Mouse (Mus musculus) hindbrain, postnatal 0 days (tissue): ENCODE results near the gene Gtf3c1. TPM values are rescaled to one million over a fixed set of nuclear protein-coding genes. Genes with fewer than 3 reads are reported as not detected.

Experiments
- ATAC-seq: fragments of 200-750 bp; cut with Nextera tagmentation; 2 replicates; pipeline ENCODE4 v1.8.0; 2017; ENCODE audit warnings: mild to moderate bottlenecking, moderate TSS enrichment, moderate library complexity
- DNase-seq: peaks from one replicate; pipeline ENCODE4 v3.0.0-alpha.2; 2015; ENCODE audit warnings: low spot score
- H3K27ac ChIP-seq: fragments of 300-500 bp; sonication (generic); 2 replicates; pipeline ENCODE4 v1.5.1; 2014; ENCODE audit warnings: mild to moderate bottlenecking
- H3K27me3 ChIP-seq: fragments of 300-500 bp; sonication (generic); 2 replicates; pipeline ENCODE4 v1.6.1; 2014; ENCODE audit warnings: low read length, mixed read lengths; ENCODE audit not compliant: insufficient read depth
- H3K36me3 ChIP-seq: fragments of 300-500 bp; sonication (generic); 2 replicates; pipeline ENCODE4 v1.6.1; 2014; ENCODE audit warnings: low read length, mixed read lengths; ENCODE audit not compliant: insufficient read depth
- H3K4me1 ChIP-seq: fragments of 300-500 bp; sonication (generic); 2 replicates; pipeline ENCODE4 v1.6.1; 2014; ENCODE audit warnings: antibody characterized with exemption, low read length, mixed read lengths; ENCODE audit not compliant: insufficient read depth
- H3K4me2 ChIP-seq: fragments of 300-500 bp; sonication (generic); 2 replicates; pipeline ENCODE4 v1.6.1; 2014; ENCODE audit warnings: low read depth, mild to moderate bottlenecking, low read length, moderate library complexity, mixed read lengths
- H3K4me3 ChIP-seq: fragments of 300-500 bp; sonication (generic); 2 replicates; pipeline ENCODE4 v1.5.1; 2014; ENCODE audit warnings: low read length
- H3K9ac ChIP-seq: fragments of 300-500 bp; sonication (generic); replicated peaks from 2 replicates; pipeline ENCODE4 v1.6.1; 2014; ENCODE audit warnings: mild to moderate bottlenecking, low read length, moderate library complexity, mixed read lengths
- H3K9me3 ChIP-seq: fragments of 300-500 bp; sonication (generic); 2 replicates; pipeline ENCODE4 v1.6.1; 2016; ENCODE audit warnings: low read length, mixed read lengths
- CTCF ChIP-seq: IDR thresholded peaks from 2 replicates; pipeline ENCODE4 v1.5.1; 2016; ENCODE audit warnings: antibody characterized with exemption, control low read depth, low read depth
- WGBS: fragments of 180-500 bp; shearing (Covaris S2); extraction: QIAGEN DNeasy Blood & Tissue Kit; methylation state at CpG from one replicate; pipeline ENCODE4 v1.1.7; 2014; 5-methylcytosine and 5-hydroxymethylcytosine counted together
- polyA plus RNA-seq: library from polyadenylated mRNA; unstranded; fragments of >200 nt; fragmentation: Nextera tagmentation; extraction: Ambion mirVana; gene quantifications from 2 replicates; pipeline ENCODE4 v1.2.1, GENCODE M21; 2015
- total RNA-seq: library from RNA; depleted of rRNA; stranded (reverse); fragments of >200 nt; gene quantifications from 2 replicates; pipeline ENCODE4 v1.2.3, GENCODE M21; 2014; rRNA removed

The Gtf3c1 gene
- total and polyA plus RNA-seq, 2 experiments from 2014 or later: 17.7 to 78.2 TPM

GRCm38 (mm10) chr7:125596406-125596805, 111.2 kb downstream of the Gtf3c1 start:
- no peak for ATAC-seq
- no peak for DNase-seq

GRCm38 (mm10) chr7:125593831-125594230, 113.7 kb downstream of the Gtf3c1 start:
- H3K36me3 ChIP-seq: no peaks in the 10 kb centered on the region
- no peak overlapping the region for H3K27ac ChIP-seq
- no peak overlapping the region for H3K4me3 ChIP-seq
- no peak overlapping the region for H3K4me2 ChIP-seq
- no peaks in the 10 kb centered on the region for H3K4me1 ChIP-seq
- no peak for TF ChIP-seq CTCF
- no peak overlapping the region for H3K9ac ChIP-seq
- ATAC-seq: no peak
- 88% methylated on average over 4 of the region's 4 CpGs for WGBS
- no peaks in the 10 kb centered on the region for H3K27me3 ChIP-seq
- no peaks in the 10 kb centered on the region for H3K9me3 ChIP-seq
- no peak for DNase-seq

More at GRCm38 (mm10) chr7:125596406-125596805, 111.2 kb downstream of the Gtf3c1 start:
- Histone ChIP-seq H3K36me3 (no peaks in the 10 kb centered on the region), H3K9me3 (no peaks in the 10 kb centered on the region), H3K9ac (no peak overlapping the region), H3K4me1 (no peaks in the 10 kb centered on the region), H3K27ac (no peak overlapping the region), H3K27me3 (no peaks in the 10 kb centered on the region), H3K4me2 (no peak overlapping the region), H3K4me3 (no peak overlapping the region)
- TF ChIP-seq CTCF: no peak
- 74% methylated on average over 3 of the region's 3 CpGs for WGBS

Other genes starting within 250 kb of the Gtf3c1 start
- 21.3 and 27.8 TPM in 2 replicates for gene Nsmce1, start 216.2 kb downstream of the Gtf3c1 start, total RNA-seq
- gene Nsmce1, start 216.2 kb downstream of the Gtf3c1 start, polyA plus RNA-seq: 87.9 and 88.6 TPM in 2 replicates
- 13.3 and 14.3 TPM in 2 replicates for gene Il4ra, start 155.7 kb downstream of the Gtf3c1 start, total RNA-seq
- gene Il4ra, start 155.7 kb downstream of the Gtf3c1 start, polyA plus RNA-seq: 4.5 and 5.0 TPM in 2 replicates
- gene Il21r, start 104.4 kb downstream of the Gtf3c1 start, total RNA-seq: 0.52 TPM in 1 of 2 replicates, not detected in the other
- gene Il21r, start 104.4 kb downstream of the Gtf3c1 start, polyA plus RNA-seq: 0.29 and 0.40 TPM in 2 replicates
- 17.8 and 18.7 TPM in 2 replicates for gene D430042O09Rik, start 108 bp upstream of the Gtf3c1 start, total RNA-seq
- gene D430042O09Rik, start 108 bp upstream of the Gtf3c1 start, polyA plus RNA-seq: 3.7 and 4.5 TPM in 2 replicates